Mouse (Mus musculus): ENCODE results near the gene Mrpl43.

The Mrpl43 gene

GRCm38 (mm10) chr19:45029571-45029970 is 23.3 kb upstream of the Mrpl43 start:
- in situ Hi-C loops (cut with MboI, MseI) = no loop called here

GRCm38 (mm10) chr19:45028746-45029145 is 22.5 kb upstream of the Mrpl43 start:
- in situ Hi-C loops (cut with MboI, MseI) = no loop called here

DNA sequence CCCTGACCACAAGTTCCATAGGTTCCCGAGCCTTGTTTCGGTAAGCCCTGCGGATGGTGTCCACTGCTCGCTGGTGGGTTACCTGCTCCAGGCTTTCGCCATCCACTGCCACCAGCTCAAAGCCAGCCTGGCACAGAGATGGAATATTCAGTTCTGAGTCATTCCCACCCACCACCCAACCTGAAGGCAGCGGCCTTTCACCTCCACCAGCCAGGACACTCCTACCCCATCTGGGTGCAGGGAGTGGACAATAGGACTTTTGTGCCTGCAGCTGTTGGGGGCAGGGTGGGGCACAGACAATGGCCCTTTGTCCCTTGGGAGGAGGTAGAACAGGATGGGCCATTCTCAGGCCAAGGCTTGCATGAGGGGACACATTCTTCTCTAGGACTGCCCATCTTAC is 21.6 kb upstream of the Mrpl43 start:
- in situ Hi-C loops (cut with MboI, MseI) = no loop called here

GRCm38 (mm10) chr19:45026958-45027670 is 20.9 kb upstream of the Mrpl43 start:
- in situ Hi-C loops (cut with MboI, MseI) = no loop called here

DNA sequence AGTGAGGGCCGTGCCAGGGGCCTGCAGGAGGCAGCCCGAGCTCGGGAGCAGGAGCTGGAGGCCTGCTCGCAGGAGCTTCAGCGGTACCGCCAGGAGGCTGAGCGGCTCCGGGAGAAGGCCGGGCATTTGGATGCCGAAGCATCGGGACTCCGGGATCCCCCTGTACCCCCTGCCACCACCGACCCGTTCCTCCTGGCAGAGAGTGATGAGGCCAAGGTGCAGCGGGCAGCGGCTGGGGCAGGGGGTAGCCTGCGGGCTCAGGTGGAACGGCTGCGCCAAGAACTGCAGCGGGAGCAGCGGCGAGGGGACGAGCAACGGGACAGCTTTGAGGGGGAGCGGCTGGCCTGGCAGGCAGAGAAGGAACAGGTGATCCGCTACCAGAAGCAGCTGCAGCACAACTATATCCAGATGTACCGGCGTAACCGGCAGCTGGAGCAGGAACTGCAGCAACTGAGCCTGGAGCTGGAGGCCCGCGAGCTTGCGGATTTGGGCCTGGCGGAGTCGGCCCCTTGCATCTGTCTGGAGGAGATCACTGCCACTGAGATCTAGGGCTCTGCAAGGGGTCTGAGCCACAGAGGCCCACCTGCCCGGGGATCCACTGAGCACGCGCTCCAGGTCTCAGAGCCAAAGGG is 19.8 kb upstream of the Mrpl43 start:
- in situ Hi-C loops (cut with MboI, MseI) = no loop called here

GRCm38 (mm10) chr19:45024775-45025174 is 18.5 kb upstream of the Mrpl43 start:
- in situ Hi-C loops (cut with MboI, MseI) = no loop called here

- in situ Hi-C loops (cut with MboI, MseI) = no loop called here
Measured at GRCm38 (mm10) chr19:45023993-45024392, 17.8 kb upstream of the Mrpl43 start.

DNA sequence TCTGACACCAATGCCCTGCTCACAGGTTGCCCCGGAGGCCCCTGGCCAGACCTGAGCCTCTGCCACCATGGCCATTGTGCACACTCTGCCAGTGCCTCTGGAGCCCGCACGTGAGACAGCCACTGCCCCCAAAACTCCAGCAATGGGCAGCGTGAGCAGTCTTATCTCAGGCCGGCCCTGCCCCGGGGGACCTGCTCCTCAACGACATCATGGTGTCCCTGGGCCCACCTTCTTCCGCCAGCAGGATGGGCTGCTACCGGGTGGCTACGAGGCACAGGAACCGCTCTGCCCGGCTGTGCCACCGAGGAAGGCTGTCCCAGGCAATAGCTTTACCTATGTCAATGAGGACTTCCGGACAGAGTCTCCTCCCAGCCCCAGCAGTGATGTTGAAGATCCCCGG is 15.1 kb upstream of the Mrpl43 start:
- in situ Hi-C loops (cut with MboI, MseI) = no loop called here

GRCm38 (mm10) chr19:45020348-45020747 is 14.1 kb upstream of the Mrpl43 start:
- in situ Hi-C loops (cut with MboI, MseI) = no loop called here

DNA sequence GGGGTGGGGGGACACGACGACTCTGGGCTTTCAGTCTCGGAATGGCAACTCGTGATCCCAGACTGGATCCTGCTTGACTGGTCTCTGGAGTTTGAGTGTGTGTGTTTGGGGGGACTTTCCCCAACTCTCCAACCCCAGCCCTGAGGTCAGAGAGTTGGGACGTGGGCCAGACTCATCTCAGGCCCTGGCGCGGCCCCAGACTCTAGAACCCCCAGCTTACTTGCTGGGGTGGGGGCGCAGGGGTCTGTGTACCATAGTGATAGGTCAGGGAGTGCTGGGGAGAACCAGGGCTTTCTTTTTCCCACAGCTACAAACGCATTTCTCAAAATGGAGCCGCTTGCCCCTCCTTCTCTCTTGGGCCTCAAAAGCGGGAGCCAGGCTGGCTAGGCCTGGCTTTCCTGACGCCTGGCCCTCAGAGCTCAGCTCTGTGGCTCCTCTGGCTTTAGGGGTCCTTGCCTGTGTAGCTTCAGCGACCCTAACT is 12.1 kb upstream of the Mrpl43 start:
- in situ Hi-C loops (cut with MboI, MseI) = no loop called here

DNA sequence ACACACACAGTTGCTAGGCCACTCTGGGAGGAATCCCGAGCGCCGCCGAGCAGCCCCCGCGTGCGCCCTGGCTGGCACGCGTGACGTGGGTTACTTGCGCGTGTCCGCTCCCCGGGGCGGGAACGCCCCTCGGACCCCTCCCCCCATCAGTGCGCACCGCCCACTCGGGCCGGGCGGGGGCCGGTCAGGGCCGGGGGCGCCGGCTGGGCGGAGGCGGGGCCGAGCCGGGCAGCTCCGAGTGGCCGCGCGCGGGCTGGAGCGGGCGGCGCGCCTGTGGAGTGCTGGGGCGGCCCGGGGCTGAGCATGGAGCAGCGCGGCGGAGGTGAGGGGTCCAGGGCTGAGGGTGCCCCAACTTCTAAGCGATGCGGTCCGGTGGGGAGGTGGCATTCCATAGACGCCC is 11.7 kb upstream of the Mrpl43 start:
- in situ Hi-C loops (cut with MboI, MseI) = no loop called here

DNA sequence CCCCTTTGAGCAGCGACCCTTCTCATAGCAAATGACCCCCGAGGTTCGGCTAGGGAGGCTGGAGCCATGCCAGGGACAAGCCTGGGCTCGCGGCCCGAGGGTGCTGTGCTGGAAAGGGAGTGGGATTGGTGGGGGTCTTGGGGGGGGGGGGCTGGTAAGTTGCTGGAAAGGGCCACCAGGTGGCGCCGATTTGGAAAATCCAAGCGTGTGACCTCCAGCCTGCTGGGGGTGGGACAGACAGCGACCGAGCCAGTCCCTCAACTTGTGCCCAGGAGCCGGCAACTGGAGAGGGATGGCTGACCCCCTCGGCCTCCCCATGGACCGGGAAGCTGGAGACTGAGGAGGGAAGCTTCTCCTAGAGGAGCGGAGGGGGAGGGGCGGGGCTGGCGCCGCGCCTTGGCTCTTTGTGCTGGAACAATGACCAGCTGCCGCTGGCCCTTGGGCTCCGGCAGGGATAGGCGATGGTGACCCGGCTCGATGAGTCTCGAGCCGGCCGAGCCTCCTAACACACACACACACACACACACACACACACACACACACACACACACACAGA is 11.1 kb upstream of the Mrpl43 start:
- in situ Hi-C loops (cut with MboI, MseI) = no loop called here

DNA sequence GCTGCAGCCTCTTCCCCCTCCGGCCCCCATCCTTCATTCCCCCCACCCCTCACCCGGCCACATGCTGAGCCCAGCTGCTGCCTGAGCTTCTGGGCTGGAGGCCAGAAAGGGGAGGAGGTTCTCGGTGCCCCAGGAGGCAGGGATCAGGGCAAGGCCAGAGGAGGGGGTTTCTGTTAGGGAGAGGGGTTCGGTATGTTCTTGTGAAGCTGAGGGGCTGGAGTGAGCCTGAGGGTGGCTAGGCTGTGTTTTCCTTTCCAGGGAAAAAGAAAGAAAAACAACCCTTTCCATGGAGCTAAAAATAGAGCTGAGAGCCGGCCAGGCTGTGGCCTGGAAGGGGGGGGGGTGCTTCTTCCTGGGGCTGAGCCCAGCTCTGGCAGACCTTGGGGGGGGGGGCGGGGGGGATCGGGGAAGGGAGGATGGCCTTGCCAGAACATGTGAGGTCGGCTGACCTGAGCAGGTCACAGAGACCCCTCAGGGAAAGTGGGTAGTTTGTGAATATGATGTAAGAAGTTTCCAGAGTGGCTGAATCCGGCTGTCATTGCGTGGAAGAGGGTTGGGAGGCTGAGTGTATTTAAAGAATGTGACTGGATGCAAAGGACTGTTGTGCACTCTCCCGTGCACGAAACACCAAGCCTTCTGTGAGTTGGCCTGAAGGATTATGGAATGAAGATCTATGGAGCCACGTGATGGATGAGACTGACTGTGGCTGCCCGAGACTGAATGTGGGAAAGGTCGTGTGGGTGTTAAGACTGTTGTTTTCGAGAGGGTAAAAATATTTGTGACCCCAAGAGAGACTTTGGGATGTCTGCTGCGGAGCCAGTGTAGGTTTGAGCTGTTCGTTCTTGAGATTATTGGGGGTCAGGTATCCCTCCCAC is 10.3 kb upstream of the Mrpl43 start:
- in situ Hi-C loops (cut with MboI, MseI) = no loop called here

- in situ Hi-C loops (cut with MboI, MseI) = no loop called here
Measured at GRCm38 (mm10) chr19:45015518-45016281, 9.5 kb upstream of the Mrpl43 start.

GRCm38 (mm10) chr19:45014981-45015402 is 8.8 kb upstream of the Mrpl43 start:
- in situ Hi-C loops (cut with MboI, MseI) = no loop called here

- in situ Hi-C loops (cut with MboI, MseI) = no loop called here
Measured at GRCm38 (mm10) chr19:45014335-45014971, 8.2 kb upstream of the Mrpl43 start, which contains the start of gene Lzts2. TSS of gene Lzts2 (plus strand) at chr19:45014414.

GRCm38 (mm10) chr19:45013581-45014225 is 7.5 kb upstream of the Mrpl43 start:
- in situ Hi-C loops (cut with MboI, MseI) = no loop called here

DNA sequence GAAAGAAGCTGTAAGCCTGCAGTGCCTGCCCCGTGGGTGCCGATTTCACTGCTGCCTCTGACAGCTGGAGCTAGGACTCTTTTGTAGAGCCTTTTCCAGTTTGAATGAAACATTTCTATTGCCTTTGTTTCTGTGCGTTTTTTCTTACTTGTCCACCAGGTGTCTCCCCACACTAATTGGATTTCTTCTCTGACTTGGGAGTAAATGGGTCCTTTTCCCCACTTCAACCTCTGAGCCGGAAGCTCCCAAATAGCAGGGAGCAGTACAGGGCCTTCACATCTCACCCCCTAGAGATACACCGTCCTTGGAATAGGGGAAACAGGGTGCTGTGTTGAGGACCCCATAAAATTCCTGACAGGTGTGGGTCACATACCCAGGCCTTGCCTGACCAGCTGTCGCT is 6.4 kb upstream of the Mrpl43 start:
- in situ Hi-C loops (cut with MboI, MseI) = no loop called here

DNA sequence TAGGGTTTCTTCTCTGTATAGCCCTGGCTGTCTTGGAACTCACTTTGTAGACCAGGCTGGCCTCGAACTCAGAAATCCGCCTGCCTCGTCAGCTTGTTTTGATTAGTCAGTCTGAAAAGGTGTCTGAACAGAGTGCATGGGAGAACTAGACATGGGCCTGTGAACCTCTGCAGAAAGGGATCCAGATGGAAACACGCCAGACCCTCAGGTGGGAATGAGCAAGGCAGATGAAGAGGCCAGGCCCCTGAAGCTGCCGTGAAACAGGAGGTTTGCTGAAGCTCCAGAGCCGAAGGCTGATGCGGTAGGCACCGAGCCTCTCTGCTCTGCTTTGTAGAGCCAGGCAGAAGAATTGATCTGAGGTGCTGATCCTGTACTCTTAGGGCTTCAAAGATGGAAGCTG is 6.0 kb upstream of the Mrpl43 start:
- in situ Hi-C loops (cut with MboI, MseI) = no loop called here

DNA sequence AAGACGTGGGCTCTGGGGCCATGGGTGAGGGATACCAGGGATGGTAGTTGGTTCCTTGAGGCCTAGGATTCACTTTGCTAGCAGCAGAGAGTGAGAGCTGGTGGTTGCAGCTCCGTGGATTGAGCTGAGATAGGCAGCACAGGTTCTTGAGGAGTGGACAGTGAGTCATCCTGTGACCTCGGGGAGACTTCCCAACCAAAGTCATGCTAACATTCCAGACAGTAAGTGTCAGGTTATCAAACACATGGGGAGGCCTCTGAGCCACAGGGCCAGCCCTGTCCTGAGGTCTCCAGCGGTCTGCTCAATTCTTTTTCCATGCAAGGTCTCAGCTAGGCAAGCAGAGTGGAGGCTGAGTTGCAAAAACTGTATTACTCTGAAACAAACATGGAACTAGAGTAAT is 4.4 kb upstream of the Mrpl43 start:
- in situ Hi-C loops (cut with MboI, MseI) = no loop called here
